Mouse (Mus musculus) hindbrain, embryonic 15.5 days (tissue): ENCODE data around the gene Ccdc126. TPM values are rescaled to one million over a fixed set of nuclear protein-coding genes. Genes with fewer than 3 reads are reported as not detected.
A peak's percentile ranks its signal among the peaks of the same experiment; 100 is the strongest.

Experiments
- ATAC-seq: fragments of 200-750 bp; cut with Nextera tagmentation; 2 replicates; pipeline ENCODE4 v1.8.0; 2017; ENCODE audit warnings: low read depth, moderate number of reproducible peaks, moderate TSS enrichment; ENCODE audit not compliant: low FRiP score
- H3K27ac ChIP-seq: fragments of 300-500 bp; sonication (generic); replicated peaks from 2 replicates; pipeline ENCODE4 v1.5.1; 2015; ENCODE audit warnings: mild to moderate bottlenecking, inconsistent platforms
- H3K27me3 ChIP-seq: fragments of 300-500 bp; sonication (generic); 2 replicates; pipeline ENCODE4 v1.6.1; 2015; ENCODE audit warnings: control low read depth, inconsistent platforms
- H3K36me3 ChIP-seq: fragments of 300-500 bp; sonication (generic); 2 replicates; pipeline ENCODE4 v1.6.1; 2015; ENCODE audit warnings: control low read depth, inconsistent platforms
- H3K4me1 ChIP-seq: fragments of 300-500 bp; sonication (generic); replicated peaks from 2 replicates; pipeline ENCODE4 v1.6.1; 2015; ENCODE audit warnings: control low read depth, inconsistent platforms
- H3K4me2 ChIP-seq: fragments of 300-500 bp; sonication (generic); 2 replicates; pipeline ENCODE4 v1.6.1; 2015; ENCODE audit warnings: moderate library complexity, mild to moderate bottlenecking, inconsistent platforms
- H3K4me3 ChIP-seq: fragments of 300-500 bp; sonication (generic); 2 replicates; pipeline ENCODE4 v1.5.1; 2015; ENCODE audit warnings: mild to moderate bottlenecking, inconsistent platforms
- H3K9ac ChIP-seq: fragments of 300-500 bp; sonication (generic); 2 replicates; pipeline ENCODE4 v1.6.1; 2015; ENCODE audit warnings: inconsistent platforms
- H3K9me3 ChIP-seq: fragments of 300-500 bp; sonication (generic); 2 replicates; pipeline ENCODE4 v1.6.1; 2016; ENCODE audit warnings: control low read depth, inconsistent platforms
- WGBS: fragments of 180-500 bp; shearing (Covaris S2); methylation state at CpG from one replicate; pipeline ENCODE4 v1.1.7; 2015; 5-methylcytosine and 5-hydroxymethylcytosine counted together
- polyA plus RNA-seq: library from polyadenylated mRNA; unstranded; fragments of >200 nt; fragmentation: Nextera tagmentation; extraction: Ambion mirVana; gene quantifications from 2 replicates; pipeline ENCODE4 v1.2.1, GENCODE M21; 2015

The Ccdc126 gene
- polyA plus RNA-seq, 1 experiment from 2014 or later: 9.6 TPM

DNA sequence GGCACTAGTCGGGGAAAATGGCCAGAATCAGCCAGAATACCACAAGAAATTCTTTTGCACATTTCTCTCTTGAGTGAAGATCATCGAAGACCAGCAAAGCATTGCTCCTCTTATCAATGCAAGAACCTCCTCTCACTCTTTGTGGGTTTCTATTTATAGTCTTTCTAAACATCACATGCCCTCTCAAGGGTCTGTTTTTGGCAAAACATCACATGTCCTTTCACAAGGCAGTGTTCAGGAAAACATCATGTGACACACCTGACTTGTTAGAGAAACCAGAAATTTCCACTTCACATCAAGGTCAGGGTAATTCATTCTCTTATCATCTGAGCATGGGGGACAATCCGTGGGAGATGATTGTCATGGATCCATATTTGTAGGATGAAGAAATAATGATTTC lies 35.5 kb downstream of the Ccdc126 start:
- no peak for ATAC-seq
- no peaks in the 10 kb centered on the region for H3K4me1 ChIP-seq
- H3K4me2 ChIP-seq: no peak overlapping the region
- no peaks in the 10 kb centered on the region for H3K9me3 ChIP-seq
- H3K27me3 ChIP-seq: no peaks in the 10 kb centered on the region
- no peak overlapping the region for H3K27ac ChIP-seq
- no peaks in the 10 kb centered on the region for H3K36me3 ChIP-seq
- H3K4me3 ChIP-seq: no peak overlapping the region
- H3K9ac ChIP-seq: no peak overlapping the region
- 91% methylated on average over 3 of the region's 3 CpGs for WGBS

DNA sequence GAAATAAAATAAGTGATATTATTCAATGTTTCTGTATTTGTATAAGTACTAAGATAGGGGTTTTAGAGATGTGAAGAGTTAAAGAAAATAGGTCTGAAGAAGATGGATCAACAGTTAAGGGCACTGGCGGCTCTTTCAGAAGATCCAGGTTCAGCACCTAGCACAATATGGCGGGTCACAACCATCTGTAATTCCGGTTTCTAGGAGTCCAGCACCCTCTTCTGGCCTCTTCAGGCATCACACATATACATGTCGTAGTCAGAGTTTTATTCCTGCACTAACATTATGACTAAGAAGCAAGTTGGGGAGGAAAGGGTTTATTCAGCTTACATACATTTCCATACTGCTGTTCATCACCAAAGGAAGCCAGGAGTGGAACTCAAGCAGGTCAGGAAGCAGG lies 36.1 kb downstream of the Ccdc126 start:
- no peaks in the 10 kb centered on the region for H3K4me1 ChIP-seq
- 73% methylated on average over 4 of the region's 4 CpGs for WGBS

DNA sequence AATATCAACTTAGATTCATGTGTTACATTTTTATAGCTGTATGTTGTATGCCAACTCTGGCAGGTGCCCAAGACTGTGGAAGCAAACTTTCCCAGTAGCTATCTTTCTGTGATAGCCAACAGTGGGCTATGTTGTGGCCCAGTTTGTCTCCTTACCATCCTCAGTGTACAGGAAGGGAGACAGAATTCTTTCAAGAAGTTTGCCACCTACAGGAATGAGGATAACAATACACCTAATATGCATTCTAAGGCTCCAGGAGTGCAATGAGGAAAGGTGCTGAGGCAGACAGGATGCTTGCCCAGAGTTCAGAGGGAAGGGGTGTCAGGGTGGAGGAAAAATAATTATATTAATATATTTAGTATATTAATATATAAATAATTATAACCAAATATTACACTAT lies 41.3 kb downstream of the Ccdc126 start:
- Histone ChIP-seq H3K9ac (no peak overlapping the region), H3K4me2 (no peak overlapping the region), H3K9me3 (no peaks in the 10 kb centered on the region), H3K27me3 (no peaks in the 10 kb centered on the region), H3K4me3 (no peak overlapping the region), H3K4me1 (no peaks in the 10 kb centered on the region), H3K36me3 (no peaks in the 10 kb centered on the region), H3K27ac (no peak overlapping the region)
- ATAC-seq: no peak

More for the DNA sequence above, 36.1 kb downstream of the Ccdc126 start:
- Histone ChIP-seq H3K4me3 (no peak overlapping the region), H3K9ac (no peak overlapping the region), H3K27me3 (no peaks in the 10 kb centered on the region), H3K27ac (no peak overlapping the region), H3K36me3 (no peaks in the 10 kb centered on the region), H3K4me2 (no peak overlapping the region), H3K9me3 (no peaks in the 10 kb centered on the region)
- ATAC-seq: no peak

DNA sequence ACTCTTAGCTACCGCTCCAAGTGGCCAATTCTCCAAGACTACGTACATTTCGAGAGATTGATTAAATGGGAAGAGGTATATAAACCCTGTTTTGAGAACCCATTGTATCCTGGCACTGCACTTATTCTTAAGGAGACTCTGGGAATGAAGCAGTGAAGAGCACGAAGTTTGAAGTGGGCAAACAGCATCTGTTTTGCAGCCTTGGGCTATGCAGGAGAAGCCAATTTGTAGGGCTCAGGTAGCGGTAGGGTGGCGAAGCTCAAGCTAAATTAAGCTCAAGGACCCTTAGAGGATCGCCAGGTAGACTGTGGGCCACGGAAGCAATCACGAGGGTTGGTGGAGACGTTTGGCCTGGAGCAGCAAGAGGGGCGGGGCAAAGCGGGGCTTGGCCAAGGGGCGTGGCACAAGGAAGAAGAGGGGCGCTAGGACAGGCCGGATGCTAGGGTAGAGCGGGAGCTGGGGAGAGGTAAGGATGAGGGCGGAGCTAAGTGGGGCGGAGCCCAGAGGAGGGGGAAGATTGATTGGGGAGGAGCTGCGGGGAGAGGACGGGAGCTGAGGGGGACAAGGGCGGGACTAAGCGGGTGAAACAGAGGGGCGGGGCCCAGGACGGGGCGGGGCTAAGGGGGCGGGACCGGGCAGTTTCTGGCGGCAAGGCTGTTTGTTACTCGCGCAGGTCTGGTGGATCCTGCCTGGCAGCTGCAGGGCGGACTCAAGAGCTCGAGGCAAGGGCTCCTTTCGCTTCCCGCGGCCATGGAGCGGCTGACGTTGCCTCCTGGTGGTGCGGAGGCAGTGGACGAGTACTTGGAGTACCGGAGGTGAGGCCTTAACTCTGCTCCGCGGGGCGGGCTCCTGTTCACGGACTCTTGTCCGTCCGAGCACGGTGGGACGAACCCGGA lies 48.3 kb downstream of the Ccdc126 start, which contains the start of gene Fam221a:
Fam221a (plus strand) TSS at position 581 of the 896 bp plus-strand sequence.
- H3K4me2 ChIP-seq: peak within 1 kb of the TSS; percentile 95
- peaks cover 16% of the 10 kb centered on the region for H3K4me1 ChIP-seq
- ATAC-seq: peak; percentile 98
- H3K27me3 ChIP-seq: no peaks in the 10 kb centered on the region
- peak within 1 kb of the TSS; percentile 74 for H3K4me3 ChIP-seq
- H3K27ac ChIP-seq: peak within 1 kb of the TSS; percentile 71
- no peaks in the 10 kb centered on the region for H3K36me3 ChIP-seq
- no peaks in the 10 kb centered on the region for H3K9me3 ChIP-seq
- WGBS: 4% methylated on average over 49 of the region's 49 CpGs
- H3K9ac ChIP-seq: peak within 1 kb of the TSS; percentile 67

DNA sequence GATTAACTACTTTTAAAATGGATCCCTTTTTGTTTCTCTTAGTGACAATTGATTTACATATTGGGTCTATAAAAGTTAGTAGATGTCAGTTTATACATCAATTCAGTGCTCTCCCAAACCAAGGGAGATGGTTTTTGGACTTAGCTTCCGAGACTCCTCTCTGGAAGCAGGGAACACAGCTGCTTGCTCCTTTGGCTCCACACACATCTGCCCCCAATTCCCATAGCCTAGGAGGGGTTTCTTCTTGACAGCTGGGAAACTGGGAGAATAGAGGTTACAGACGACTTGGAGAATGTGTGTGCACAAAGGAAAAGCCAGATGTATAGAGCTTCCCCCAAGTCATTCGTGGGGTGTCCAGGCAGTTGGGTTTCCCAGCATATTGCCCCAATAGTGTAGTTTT lies 49.1 kb downstream of the Ccdc126 start:
- WGBS: 31% methylated on average over 3 of the region's 3 CpGs
- Histone ChIP-seq H3K4me2 (peak overlapping the region; percentile 95), H3K4me3 (peak overlapping the region; percentile 74), H3K36me3 (no peaks in the 10 kb centered on the region), H3K4me1 (peaks cover 16% of the 10 kb centered on the region), H3K9ac (peak overlapping the region; percentile 67), H3K27ac (no peak overlapping the region), H3K9me3 (no peaks in the 10 kb centered on the region), H3K27me3 (no peaks in the 10 kb centered on the region)
- no peak for ATAC-seq

DNA sequence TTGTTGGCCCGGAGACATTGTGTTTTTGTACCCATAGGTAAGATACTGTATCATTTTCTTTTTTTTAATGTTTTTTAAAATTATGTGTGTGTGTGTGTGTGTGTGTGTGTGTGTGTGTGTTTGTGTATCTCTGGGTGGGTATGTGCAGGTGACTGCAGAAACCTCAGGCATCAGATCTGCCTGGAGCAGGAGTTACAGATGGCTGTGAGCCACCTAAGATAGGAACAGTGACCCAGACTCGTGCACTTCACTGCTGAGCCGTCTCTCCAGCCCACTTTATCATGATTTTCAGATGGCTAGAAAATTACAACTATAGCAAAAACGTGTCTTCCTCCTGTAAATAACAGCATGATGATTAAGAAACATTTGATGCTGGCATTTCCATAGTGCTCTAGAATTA lies 53.6 kb downstream of the Ccdc126 start:
- Histone ChIP-seq H3K27me3 (no peaks in the 10 kb centered on the region), H3K9me3 (no peaks in the 10 kb centered on the region), H3K36me3 (no peaks in the 10 kb centered on the region), H3K9ac (no peak overlapping the region), H3K4me3 (no peak overlapping the region), H3K4me2 (no peak overlapping the region), H3K4me1 (peaks cover 9% of the 10 kb centered on the region), H3K27ac (no peak overlapping the region)
- ATAC-seq: no peak
- 84% methylated on average over 4 of the region's 4 CpGs for WGBS

GRCm38 (mm10) chr6:49373943-49374342 lies 54.9 kb downstream of the Ccdc126 start:
- Histone ChIP-seq H3K4me2 (no peak overlapping the region), H3K27ac (no peak overlapping the region), H3K9me3 (no peaks in the 10 kb centered on the region), H3K4me3 (no peak overlapping the region), H3K9ac (no peak overlapping the region), H3K36me3 (no peaks in the 10 kb centered on the region), H3K4me1 (0 out of 2 replicates have a peak, but pooled peaks cover under 1% of the 10 kb centered on the region), H3K27me3 (no peaks in the 10 kb centered on the region)
- ATAC-seq: no peak
- WGBS: 66% methylated on average over 2 of the region's 2 CpGs

DNA sequence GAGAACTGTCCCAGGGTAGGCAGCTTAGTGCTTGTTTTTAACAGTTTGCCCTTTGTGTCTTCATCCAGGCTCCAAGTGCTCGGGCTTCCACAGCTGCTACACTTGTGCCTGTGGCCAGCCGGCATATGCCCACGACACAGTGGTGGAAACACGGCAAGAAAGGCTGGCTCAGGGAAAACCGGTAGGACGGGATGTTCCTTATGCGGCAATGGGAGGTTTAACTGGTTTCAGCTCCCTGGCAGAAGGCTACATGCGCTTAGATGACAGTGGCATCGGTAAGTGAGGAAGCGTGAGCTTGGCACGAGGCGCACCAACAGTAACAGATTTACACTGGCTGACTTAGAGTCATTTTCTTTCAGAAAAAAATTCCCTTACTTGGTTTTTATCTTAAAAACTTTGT lies 59.3 kb downstream of the Ccdc126 start:
- Histone ChIP-seq H3K36me3 (no peaks in the 10 kb centered on the region), H3K9me3 (no peaks in the 10 kb centered on the region), H3K4me1 (no peaks in the 10 kb centered on the region), H3K4me2 (no peak overlapping the region), H3K9ac (no peak overlapping the region), H3K4me3 (no peak overlapping the region), H3K27me3 (no peaks in the 10 kb centered on the region), H3K27ac (no peak overlapping the region)
- WGBS: 73% methylated on average over 12 of the region's 12 CpGs
- ATAC-seq: no peak

Other genes starting within 250 kb of the Ccdc126 start
- gene Malsu1, start 245.5 kb upstream of the Ccdc126 start, polyA plus RNA-seq: 62.1 and 68.5 TPM in 2 replicates
- 23.3 and 24.9 TPM in 2 replicates for gene Igf2bp3, start 104.3 kb upstream of the Ccdc126 start, polyA plus RNA-seq
- gene Tra2a, start 55.2 kb upstream of the Ccdc126 start, polyA plus RNA-seq: 105 and 111 TPM in 2 replicates
- 5.2 and 5.3 TPM in 2 replicates for gene Fam221a, start 48.5 kb downstream of the Ccdc126 start, polyA plus RNA-seq
- gene Stk31, start 76.3 kb downstream of the Ccdc126 start, polyA plus RNA-seq: 0.16 TPM in 1 of 2 replicates, not detected in the other